Mouse (Mus musculus): ENCODE results near the gene Camk2d. TPM values are rescaled to one million over a fixed set of nuclear protein-coding genes. Genes with fewer than 3 reads are reported as not detected.
A peak's percentile ranks its signal among the peaks of the same experiment; 100 is the strongest.

Gene Camk2d
- polyA plus RNA-seq, 1 experiment = 316 TPM

DNA sequence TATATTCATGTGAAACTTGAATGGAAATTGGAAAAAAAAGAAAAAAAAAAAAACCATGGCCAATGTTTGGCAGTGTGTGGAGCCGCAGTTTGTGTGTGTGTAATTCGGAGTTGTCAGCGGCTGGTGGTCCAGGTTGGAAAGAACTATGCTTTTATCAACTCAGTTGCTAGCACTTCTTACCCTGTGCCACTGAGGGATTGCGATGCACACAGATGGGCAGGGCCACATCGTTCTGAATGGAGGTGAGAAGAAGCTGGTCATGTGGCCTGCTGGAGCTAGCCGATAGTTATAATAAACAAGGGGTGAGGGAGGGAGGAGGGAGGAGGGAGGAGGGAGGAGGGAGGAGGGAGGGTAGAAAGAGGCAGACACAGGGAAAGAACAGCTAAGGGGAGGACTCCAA lies 89.3 kb downstream of the Camk2d start:
- TF ChIP-seq CTCF (IDR thresholded peaks at IDR 0.05; ENCODE audit: insufficient read depth, low read depth, low read length) (no peak), POLR2A (IDR thresholded peaks at IDR 0.05; ENCODE audit: insufficient read depth, low read depth, low read length) (no peak)
- H3K27ac ChIP-seq (ENCODE audit: insufficient read depth, low read depth, low read length) = no peak overlapping the region
- H3K4me3 ChIP-seq (ENCODE audit: insufficient read depth, low read depth, low read length) = no peak overlapping the region
- WGBS = 58% methylated on average over 6 of the region's 6 CpGs
- peaks cover 2% of the 10 kb centered on the region; the same call in 1 of the 2 replicates for H3K4me1 ChIP-seq (ENCODE audit: control insufficient read depth, insufficient read depth, low read length)

GRCm38 (mm10) chr3:126687150-126687549 lies 91.0 kb downstream of the Camk2d start:
- 92% methylated on average over 4 of the region's 4 CpGs for WGBS
- no peak overlapping the region for H3K27ac ChIP-seq (ENCODE audit: insufficient read depth, low read depth, low read length)

DNA sequence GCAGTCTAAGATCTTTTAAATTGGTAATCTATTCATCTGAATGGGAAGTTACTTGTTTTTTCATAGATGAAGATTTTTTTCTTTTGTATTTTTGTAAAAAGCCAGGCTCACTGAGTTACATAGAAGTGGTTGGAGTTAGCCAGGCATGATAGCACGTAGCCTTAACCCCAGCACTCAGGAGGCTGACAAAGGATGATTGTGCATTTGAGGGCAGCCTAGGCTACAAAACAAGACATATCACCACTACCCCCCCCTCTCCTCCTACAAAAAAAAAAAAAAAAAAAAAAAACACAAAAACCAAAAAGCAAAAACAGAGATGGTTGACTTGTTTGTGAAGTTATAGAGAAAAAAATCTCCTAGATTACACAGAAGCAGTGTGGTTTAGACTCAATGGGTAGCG lies 92.4 kb downstream of the Camk2d start:
- TF ChIP-seq POLR2A (IDR thresholded peaks at IDR 0.05; ENCODE audit: insufficient read depth, low read depth, low read length) (no peak), CTCF (IDR thresholded peaks at IDR 0.05; ENCODE audit: insufficient read depth, low read depth, low read length) (no peak)
- H3K4me3 ChIP-seq (ENCODE audit: insufficient read depth, low read depth, low read length) = no peak overlapping the region
- H3K4me1 ChIP-seq (ENCODE audit: control insufficient read depth, insufficient read depth, low read length) = peaks cover 7% of the 10 kb centered on the region
- 93% methylated on average over 2 of the region's 2 CpGs for WGBS
- H3K27ac ChIP-seq (ENCODE audit: insufficient read depth, low read depth, low read length) = no peak overlapping the region

More at GRCm38 (mm10) chr3:126687150-126687549, 91.0 kb downstream of the Camk2d start:
- TF ChIP-seq CTCF (IDR thresholded peaks at IDR 0.05; ENCODE audit: insufficient read depth, low read depth, low read length) = no peak
- TF ChIP-seq POLR2A (IDR thresholded peaks at IDR 0.05; ENCODE audit: insufficient read depth, low read depth, low read length) = no peak
- Histone ChIP-seq H3K4me1 (ENCODE audit: control insufficient read depth, insufficient read depth, low read length) (peaks cover 1% of the 10 kb centered on the region), H3K4me3 (ENCODE audit: insufficient read depth, low read depth, low read length) (no peak overlapping the region)

GRCm38 (mm10) chr3:126690627-126691505 lies 94.8 kb downstream of the Camk2d start:
- Histone ChIP-seq H3K27ac (ENCODE audit: insufficient read depth, low read depth, low read length) (no peak overlapping the region), H3K4me3 (ENCODE audit: insufficient read depth, low read depth, low read length) (no peak overlapping the region), H3K4me1 (ENCODE audit: control insufficient read depth, insufficient read depth, low read length) (peaks cover 12% of the 10 kb centered on the region)
- TF ChIP-seq POLR2A (IDR thresholded peaks at IDR 0.05; ENCODE audit: insufficient read depth, low read depth, low read length) (no peak), CTCF (IDR thresholded peaks at IDR 0.05; ENCODE audit: insufficient read depth, low read depth, low read length) (no peak)
- WGBS = 95% methylated on average over 13 of the region's 13 CpGs

- WGBS = 71% methylated on average over 2 of the region's 2 CpGs
- H3K27ac ChIP-seq (ENCODE audit: insufficient read depth, low read depth, low read length) = no peak overlapping the region
- H3K4me3 ChIP-seq (ENCODE audit: insufficient read depth, low read depth, low read length) = no peak overlapping the region
- peaks cover 12% of the 10 kb centered on the region for H3K4me1 ChIP-seq (ENCODE audit: control insufficient read depth, insufficient read depth, low read length)
- TF ChIP-seq POLR2A (IDR thresholded peaks at IDR 0.05; ENCODE audit: insufficient read depth, low read depth, low read length) = no peak
- no peak for TF ChIP-seq CTCF (IDR thresholded peaks at IDR 0.05; ENCODE audit: insufficient read depth, low read depth, low read length)
Observed at GRCm38 (mm10) chr3:126691565-126691964, 95.5 kb downstream of the Camk2d start.

GRCm38 (mm10) chr3:126692797-126693196 lies 96.7 kb downstream of the Camk2d start:
- 82% methylated on average over 8 of the region's 8 CpGs for WGBS
- no peak for TF ChIP-seq CTCF (IDR thresholded peaks at IDR 0.05; ENCODE audit: insufficient read depth, low read depth, low read length)
- TF ChIP-seq POLR2A (IDR thresholded peaks at IDR 0.05; ENCODE audit: insufficient read depth, low read depth, low read length) = no peak
- Histone ChIP-seq H3K4me3 (ENCODE audit: insufficient read depth, low read depth, low read length) (no peak overlapping the region), H3K27ac (ENCODE audit: insufficient read depth, low read depth, low read length) (peak overlapping the region; percentile 29), H3K4me1 (ENCODE audit: control insufficient read depth, insufficient read depth, low read length) (peaks cover 12% of the 10 kb centered on the region)

GRCm38 (mm10) chr3:126693302-126693701 lies 97.2 kb downstream of the Camk2d start:
- Histone ChIP-seq H3K4me3 (ENCODE audit: insufficient read depth, low read depth, low read length) (no peak overlapping the region; the same call in 1 of the 2 replicates), H3K27ac (ENCODE audit: insufficient read depth, low read depth, low read length) (peak overlapping the region; percentile 29), H3K4me1 (ENCODE audit: control insufficient read depth, insufficient read depth, low read length) (peaks cover 12% of the 10 kb centered on the region)
- TF ChIP-seq CTCF (IDR thresholded peaks at IDR 0.05; ENCODE audit: insufficient read depth, low read depth, low read length) (no peak), POLR2A (IDR thresholded peaks at IDR 0.05; ENCODE audit: insufficient read depth, low read depth, low read length) (no peak)
- 53% methylated on average over 7 of the region's 7 CpGs for WGBS

DNA sequence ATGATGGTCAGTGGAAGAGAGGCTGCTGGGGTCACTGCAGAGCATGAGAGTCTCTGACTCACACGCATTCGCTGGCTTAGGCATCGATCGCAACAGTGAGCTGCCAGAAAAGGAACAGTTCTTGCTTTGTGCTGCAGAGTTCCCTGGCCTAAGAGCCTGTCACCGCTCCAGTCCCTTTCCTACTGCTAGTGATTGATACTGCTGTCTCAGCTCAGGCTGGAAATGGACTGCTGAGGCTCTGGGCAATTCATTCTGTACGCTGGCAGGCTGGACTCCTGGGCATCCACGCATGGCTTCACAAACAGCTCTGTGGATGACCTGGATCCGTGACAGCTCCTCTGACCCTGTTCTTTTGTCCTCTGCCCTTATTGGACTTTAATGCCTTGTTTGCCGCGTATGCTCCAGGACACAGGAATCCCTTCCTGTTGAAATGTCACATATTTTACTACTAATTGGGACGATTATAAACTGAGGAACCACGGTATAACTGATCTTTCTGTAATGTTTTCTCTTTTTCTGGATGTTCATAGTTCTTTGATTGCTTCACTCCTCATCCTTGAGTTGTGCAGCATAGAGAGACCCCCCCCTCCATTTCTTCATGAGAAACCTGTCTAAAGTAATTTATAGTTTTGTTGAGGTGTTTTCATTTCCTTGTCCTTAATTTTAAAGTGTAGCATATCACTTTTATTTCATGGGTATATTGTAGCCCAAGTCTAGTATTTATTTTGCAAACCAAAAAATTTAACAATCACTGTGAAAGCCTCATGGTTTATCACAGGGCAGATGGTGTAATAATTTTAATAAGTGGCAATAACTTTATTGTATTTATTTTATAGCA lies 99.6 kb downstream of the Camk2d start:
- Histone ChIP-seq H3K27ac (ENCODE audit: insufficient read depth, low read depth, low read length) (peak overlapping the region; percentile 11), H3K4me3 (ENCODE audit: insufficient read depth, low read depth, low read length) (no peak overlapping the region), H3K4me1 (ENCODE audit: control insufficient read depth, insufficient read depth, low read length) (peaks cover 12% of the 10 kb centered on the region)
- 43% methylated on average over 12 of the region's 12 CpGs for WGBS
- no peak for TF ChIP-seq POLR2A (IDR thresholded peaks at IDR 0.05; ENCODE audit: insufficient read depth, low read depth, low read length)
- no peak for TF ChIP-seq CTCF (IDR thresholded peaks at IDR 0.05; ENCODE audit: insufficient read depth, low read depth, low read length)

DNA sequence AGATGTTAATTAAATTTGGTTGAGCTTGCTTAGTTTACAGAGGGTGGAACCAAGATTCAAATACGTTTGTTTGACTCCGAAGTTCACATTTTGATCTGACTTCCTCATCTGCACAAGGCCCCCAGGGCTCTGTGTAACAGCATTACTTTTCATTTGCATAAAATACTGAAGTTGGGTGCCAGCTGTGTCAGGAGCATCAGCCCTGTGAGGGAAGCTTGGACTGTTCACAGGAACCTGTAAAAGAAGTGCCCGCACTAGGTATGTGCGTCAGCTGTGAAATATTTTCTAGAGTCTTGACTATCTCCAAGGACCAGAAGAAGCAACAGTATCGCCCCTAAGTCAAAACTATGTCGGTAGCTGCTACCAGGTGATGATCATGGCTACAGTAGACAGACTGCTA lies 100.5 kb downstream of the Camk2d start:
- WGBS = 87% methylated on average over 6 of the region's 6 CpGs
- peaks cover 12% of the 10 kb centered on the region for H3K4me1 ChIP-seq (ENCODE audit: control insufficient read depth, insufficient read depth, low read length)
- no peak for TF ChIP-seq POLR2A (IDR thresholded peaks at IDR 0.05; ENCODE audit: insufficient read depth, low read depth, low read length)
- TF ChIP-seq CTCF (IDR thresholded peaks at IDR 0.05; ENCODE audit: insufficient read depth, low read depth, low read length) = no peak
- H3K4me3 ChIP-seq (ENCODE audit: insufficient read depth, low read depth, low read length) = no peak overlapping the region
- H3K27ac ChIP-seq (ENCODE audit: insufficient read depth, low read depth, low read length) = no peak overlapping the region

Data from olfactory bulb, adult 2 months (tissue).